Comparison of ENCODE assay signal across 25 mouse cellular contexts in the genomic region with DNA sequence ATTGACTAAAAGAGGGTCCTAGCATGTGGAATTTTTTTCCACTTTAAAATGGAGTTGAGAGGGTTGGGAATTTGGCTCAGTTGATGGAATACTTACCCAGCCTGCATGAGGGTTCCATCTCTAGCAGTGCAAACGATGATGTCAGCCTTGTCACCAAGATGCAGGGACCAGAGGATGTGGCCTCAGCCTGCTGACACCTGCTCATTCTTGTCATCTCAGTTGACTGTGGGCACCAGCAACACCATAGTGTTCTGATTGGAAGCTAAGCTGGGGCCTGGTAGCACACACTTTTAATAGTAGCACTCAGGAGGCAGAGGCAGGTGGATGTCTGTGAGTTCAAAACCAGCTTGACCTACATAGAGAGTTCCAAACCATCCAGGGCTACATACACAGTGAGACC.
"Had no signal": no experiment of that assay in that cellular context is flagged by ENCODE, and none has a peak within 500 bp of the region (broad histone marks: within the 10 kb centered on the region; RNA-seq: fewer than 3 reads in every experiment).

No protein-coding gene starts in this region.

- H3K4me3 ChIP-seq: gastrocnemius, adult 2 months; heart, embryonic 10.5 days; heart, embryonic 12.5 days; hindbrain, embryonic 10.5 days; hindbrain, embryonic 12.5 days; intestine, embryonic 15.5 days; layer of hippocampus, adult 2 months; left cerebral cortex, adult 2 months; limb, embryonic 10.5 days; limb, embryonic 12.5 days had no signal

- H3K27ac ChIP-seq: gastrocnemius, adult 2 months; heart, embryonic 10.5 days; hindbrain, embryonic 10.5 days; hindbrain, embryonic 12.5 days; hindbrain, embryonic 14.5 days; intestine, embryonic 15.5 days; layer of hippocampus, adult 2 months; left cerebral cortex, adult 2 months; limb, embryonic 10.5 days; limb, embryonic 12.5 days had no signal

- H3K4me1 ChIP-seq: heart, embryonic 10.5 days; heart, embryonic 12.5 days; intestine, embryonic 15.5 days; limb, embryonic 10.5 days; limb, embryonic 12.5 days had no signal

- ATAC-seq: forebrain, embryonic 16.5 days; hindbrain, embryonic 16.5 days; inflammation-experienced regulatory T-cells, adult 6 months; intestine, embryonic 15.5 days had no signal

- DNase-seq: gastrocnemius, adult 2 months; gastrocnemius, postnatal 10 days; gastrocnemius, postnatal 25 days; heart, adult 18-20 months; heart, postnatal 10 days; heart, postnatal 4 days; kidney, adult 11 months; kidney, adult 8-10 months; kidney, postnatal 10 days; kidney, postnatal 25 days; kidney, postnatal 4 days; liver had no signal

- H3K27me3 ChIP-seq: hindbrain, embryonic 12.5 days; intestine, embryonic 15.5 days; limb, embryonic 12.5 days had no signal

- H3K36me3 ChIP-seq: heart, embryonic 10.5 days; heart, embryonic 12.5 days; hindbrain, embryonic 10.5 days; hindbrain, embryonic 12.5 days; intestine, embryonic 15.5 days; limb, embryonic 10.5 days; limb, embryonic 12.5 days had no signal
